Mouse (Mus musculus) limb, embryonic 11.5 days (tissue): Measurements from ENCODE around the gene Ahsa1. TPM values are rescaled to one million over a fixed set of nuclear protein-coding genes. Genes with fewer than 3 reads are reported as not detected.

Experiments used
- ATAC-seq: fragments of 200-750 bp; cut with Nextera tagmentation; 2 replicates; pipeline ENCODE4 v1.8.0; 2017; ENCODE audit warnings: low read depth; ENCODE audit not compliant: insufficient number of reproducible peaks, low FRiP score, low TSS enrichment
- DNase-seq: peaks from one replicate; pipeline ENCODE4 v3.0.0-alpha.2; 2015; ENCODE audit warnings: low spot score
- H3K27ac ChIP-seq: fragments of 300-500 bp; sonication (generic); replicated peaks from 2 replicates; pipeline ENCODE4 v1.5.1; 2014; ENCODE audit warnings: low read depth, mild to moderate bottlenecking, low read length
- H3K27me3 ChIP-seq: fragments of 300-500 bp; sonication (generic); 2 replicates; pipeline ENCODE4 v1.6.1; 2014; ENCODE audit warnings: mild to moderate bottlenecking, low read length, mixed read lengths; ENCODE audit not compliant: control insufficient read depth, insufficient read depth
- H3K36me3 ChIP-seq: fragments of 300-500 bp; sonication (generic); 2 replicates; pipeline ENCODE4 v1.6.1; 2014; ENCODE audit warnings: mild to moderate bottlenecking, low read length, moderate library complexity, mixed read lengths; ENCODE audit not compliant: control insufficient read depth, insufficient read depth
- H3K4me1 ChIP-seq: fragments of 300-500 bp; sonication (generic); 2 replicates; pipeline ENCODE4 v1.6.1; 2014; ENCODE audit warnings: low read length, mixed read lengths; ENCODE audit not compliant: control insufficient read depth, insufficient read depth
- H3K4me2 ChIP-seq: fragments of 300-500 bp; sonication (generic); 2 replicates; pipeline ENCODE4 v1.6.1; 2014; ENCODE audit warnings: low read depth, mild to moderate bottlenecking, moderate library complexity; ENCODE audit not compliant: severe bottlenecking
- H3K4me3 ChIP-seq: fragments of 300-500 bp; sonication (generic); 2 replicates; pipeline ENCODE4 v1.5.1; 2014; ENCODE audit warnings: low read depth, low read length
- H3K9ac ChIP-seq: fragments of 300-500 bp; sonication (generic); 2 replicates; pipeline ENCODE4 v1.6.1; 2014; ENCODE audit warnings: mild to moderate bottlenecking, low read length
- H3K9me3 ChIP-seq: fragments of 300-500 bp; sonication (generic); 2 replicates; pipeline ENCODE4 v1.6.1; 2016; ENCODE audit warnings: low read length; ENCODE audit not compliant: control insufficient read depth
- WGBS: fragments of 180-500 bp; shearing (Covaris S2); extraction: QIAGEN DNeasy Blood & Tissue Kit; methylation state at CpG from one replicate; pipeline ENCODE4 v1.1.7; 2014; 5-methylcytosine and 5-hydroxymethylcytosine counted together
- polyA plus RNA-seq: library from polyadenylated mRNA; unstranded; fragments of >200 nt; fragmentation: Nextera tagmentation; extraction: Ambion mirVana; gene quantifications from 2 replicates; pipeline ENCODE4 v1.2.1, GENCODE M21; 2014

Gene Ahsa1
- polyA plus RNA-seq = 266 and 267 TPM in 2 replicates

GRCm38 (mm10) chr12:87266108-87266826, at the start of gene Ahsa1, which contains the start of gene Vipas39:
Ahsa1 (plus strand) TSS chr12:87266479.
Vipas39 (minus strand) TSS chr12:87266256.
- no peaks in the 10 kb centered on the region for H3K9me3 ChIP-seq

GRCm38 (mm10) chr12:87217596-87217995, 48.7 kb upstream of the Ahsa1 start:
- DNase-seq (no peak), ATAC-seq (no peak)
- Histone ChIP-seq H3K36me3 (no peaks in the 10 kb centered on the region), H3K9me3 (no peaks in the 10 kb centered on the region), H3K9ac (no peak overlapping the region), H3K4me3 (no peak overlapping the region), H3K27ac (no peak overlapping the region), H3K27me3 (no peaks in the 10 kb centered on the region), H3K4me2 (no peak overlapping the region), H3K4me1 (no peaks in the 10 kb centered on the region)

More at GRCm38 (mm10) chr12:87266108-87266826, at the start of gene Ahsa1, which contains the start of gene Vipas39:
- under 1% methylated on average over 31 of the region's 31 CpGs for WGBS
- Histone ChIP-seq H3K4me2 (peak within 1 kb of the TSS; percentile 76), H3K4me3 (peak within 1 kb of the TSS; percentile 63), H3K9ac (peak within 1 kb of the TSS; percentile 82), H3K27me3 (no peaks in the 10 kb centered on the region), H3K27ac (peak within 1 kb of the TSS; percentile 60), H3K4me1 (peaks cover 6% of the 10 kb centered on the region), H3K36me3 (peaks cover 26% of the 10 kb centered on the region)
- peak; percentile 96 for ATAC-seq
- peak; percentile 87 for DNase-seq

- no peak for ATAC-seq
- no peak overlapping the region for H3K4me2 ChIP-seq
- no peaks in the 10 kb centered on the region for H3K36me3 ChIP-seq
- no peaks in the 10 kb centered on the region for H3K4me1 ChIP-seq
- H3K27me3 ChIP-seq = no peaks in the 10 kb centered on the region
- H3K9me3 ChIP-seq = no peaks in the 10 kb centered on the region
- H3K4me3 ChIP-seq = no peak overlapping the region
- no peak for DNase-seq
- no peak overlapping the region for H3K9ac ChIP-seq
- WGBS = 75% methylated on average over 7 of the region's 7 CpGs
- no peak overlapping the region for H3K27ac ChIP-seq
These were observed 46.9 kb upstream of the Ahsa1 start for GRCm38 (mm10) chr12:87219362-87219761.

- ATAC-seq = no peak
These were observed 41.3 kb upstream of the Ahsa1 start for GRCm38 (mm10) chr12:87224950-87225349.

GRCm38 (mm10) chr12:87226801-87227200, 39.5 kb upstream of the Ahsa1 start:
- ATAC-seq = no peak
- no peaks in the 10 kb centered on the region for H3K36me3 ChIP-seq
- WGBS = 74% methylated on average over 7 of the region's 7 CpGs
- H3K4me2 ChIP-seq = no peak overlapping the region
- H3K9me3 ChIP-seq = no peaks in the 10 kb centered on the region
- H3K27ac ChIP-seq = no peak overlapping the region
- no peak overlapping the region for H3K9ac ChIP-seq
- DNase-seq = no peak
- H3K4me1 ChIP-seq = no peaks in the 10 kb centered on the region
- H3K27me3 ChIP-seq = no peaks in the 10 kb centered on the region
- no peak overlapping the region for H3K4me3 ChIP-seq

More at GRCm38 (mm10) chr12:87224950-87225349, 41.3 kb upstream of the Ahsa1 start:
- DNase-seq = no peak
- WGBS = 76% methylated on average over 10 of the region's 10 CpGs
- Histone ChIP-seq H3K27ac (no peak overlapping the region), H3K36me3 (no peaks in the 10 kb centered on the region), H3K9me3 (no peaks in the 10 kb centered on the region), H3K4me1 (no peaks in the 10 kb centered on the region), H3K4me3 (no peak overlapping the region), H3K4me2 (no peak overlapping the region), H3K9ac (no peak overlapping the region), H3K27me3 (no peaks in the 10 kb centered on the region)

GRCm38 (mm10) chr12:87229633-87230032, 36.6 kb upstream of the Ahsa1 start:
- Histone ChIP-seq H3K4me1 (no peaks in the 10 kb centered on the region), H3K9ac (no peak overlapping the region), H3K4me3 (no peak overlapping the region), H3K36me3 (no peaks in the 10 kb centered on the region), H3K4me2 (no peak overlapping the region), H3K27ac (no peak overlapping the region), H3K27me3 (no peaks in the 10 kb centered on the region), H3K9me3 (no peaks in the 10 kb centered on the region)
- WGBS = 90% methylated on average over 2 of the region's 2 CpGs
- DNase-seq (no peak), ATAC-seq (no peak)

- H3K9ac ChIP-seq = no peak overlapping the region
- no peaks in the 10 kb centered on the region for H3K9me3 ChIP-seq
- H3K4me1 ChIP-seq = no peaks in the 10 kb centered on the region
- H3K36me3 ChIP-seq = no peaks in the 10 kb centered on the region
- no peak overlapping the region for H3K4me3 ChIP-seq
- no peak overlapping the region for H3K4me2 ChIP-seq
- no peak overlapping the region for H3K27ac ChIP-seq
- H3K27me3 ChIP-seq = no peaks in the 10 kb centered on the region
- DNase-seq = no peak
- ATAC-seq = no peak
These were observed 35.8 kb upstream of the Ahsa1 start for GRCm38 (mm10) chr12:87230379-87230895.

GRCm38 (mm10) chr12:87236882-87237483, 29.3 kb upstream of the Ahsa1 start:
- H3K9ac ChIP-seq = no peak overlapping the region
- ATAC-seq (no peak), DNase-seq (no peak)
- no peaks in the 10 kb centered on the region for H3K4me1 ChIP-seq
- H3K36me3 ChIP-seq = peaks cover 9% of the 10 kb centered on the region
- no peaks in the 10 kb centered on the region for H3K9me3 ChIP-seq
- no peak overlapping the region for H3K27ac ChIP-seq
- H3K4me2 ChIP-seq = no peak overlapping the region
- H3K4me3 ChIP-seq = no peak overlapping the region
- WGBS = 92% methylated on average over 5 of the region's 5 CpGs
- H3K27me3 ChIP-seq = no peaks in the 10 kb centered on the region
